Mouse (Mus musculus) heart, embryonic 14.5 days (tissue): ENCODE measurements around the gene Vps11. TPM values are rescaled to one million over a fixed set of nuclear protein-coding genes. Genes with fewer than 3 reads are reported as not detected.
"Not testable (repeated sequence)": the region's sequence is repeated elsewhere in the genome, so short reads cannot be mapped to it uniquely, and the experiment has no call there.

Experiments
- ATAC-seq: fragments of 200-750 bp; cut with Nextera tagmentation; 2 replicates; pipeline ENCODE4 v1.8.0; 2017; ENCODE audit warnings: low read depth, moderate TSS enrichment; ENCODE audit not compliant: insufficient number of reproducible peaks, insufficient read depth, low FRiP score
- H3K27ac ChIP-seq, 2 experiments: fragments of 200-500 bp in 1 of 2; fragments of 300-500 bp in 1 of 2; sonication (generic) in 1 of 2; replicated peaks in 1 of 2; 2 replicates each; pipeline ENCODE4 v1.5.1; 2012 to 2014; ENCODE audit warnings: low read depth in 2 of 2, low read length in 2 of 2, control low read depth in 1 of 2, mild to moderate bottlenecking in 1 of 2, mixed read lengths in 1 of 2; ENCODE audit not compliant: control insufficient read depth in 1 of 2, insufficient read depth in 1 of 2
- H3K27me3 ChIP-seq: fragments of 300-500 bp; sonication (generic); 2 replicates; pipeline ENCODE4 v1.6.1; 2014; ENCODE audit warnings: mild to moderate bottlenecking, low read length, control low read depth; ENCODE audit not compliant: control insufficient read depth, insufficient read depth
- H3K36me3 ChIP-seq: fragments of 300-500 bp; sonication (generic); 2 replicates; pipeline ENCODE4 v1.6.1; 2014; ENCODE audit warnings: mild to moderate bottlenecking, control low read depth, low read length, mixed read lengths; ENCODE audit not compliant: control insufficient read depth, insufficient read depth
- H3K4me1 ChIP-seq, 2 experiments: fragments of 200-500 bp in 1 of 2; fragments of 300-500 bp in 1 of 2; sonication (generic) in 1 of 2; 2 replicates each; pipeline ENCODE4 v1.6.1; 2012 to 2014; ENCODE audit warnings: low read length in 2 of 2, control low read depth in 1 of 2, mixed read lengths in 1 of 2; ENCODE audit not compliant: control insufficient read depth in 2 of 2, insufficient read depth in 2 of 2
- H3K4me2 ChIP-seq: fragments of 300-500 bp; sonication (generic); 2 replicates; pipeline ENCODE4 v1.6.1; 2014; ENCODE audit warnings: mild to moderate bottlenecking, low read length
- H3K4me3 ChIP-seq, 2 experiments: fragments of 200-500 bp in 1 of 2; fragments of 300-500 bp in 1 of 2; sonication (generic) in 1 of 2; 2 replicates each; pipeline ENCODE4 v1.5.1; 2012 to 2014; ENCODE audit warnings: low read length in 2 of 2, mild to moderate bottlenecking in 2 of 2, control low read depth in 1 of 2, low read depth in 1 of 2, moderate library complexity in 1 of 2; ENCODE audit not compliant: control insufficient read depth in 1 of 2, insufficient read depth in 1 of 2
- H3K9ac ChIP-seq: fragments of 300-500 bp; sonication (generic); 2 replicates; pipeline ENCODE4 v1.6.1; 2014; ENCODE audit warnings: mild to moderate bottlenecking, low read length
- H3K9me3 ChIP-seq: fragments of 300-500 bp; sonication (generic); 2 replicates; pipeline ENCODE4 v1.6.1; 2016; ENCODE audit warnings: low read length, control low read depth; ENCODE audit not compliant: control insufficient read depth
- WGBS: fragments of 180-500 bp; shearing (Covaris S2); extraction: QIAGEN DNeasy Blood & Tissue Kit; methylation state at CpG from one replicate; pipeline ENCODE4 v1.1.7; 2014; 5-methylcytosine and 5-hydroxymethylcytosine counted together
- polyA plus RNA-seq: library from polyadenylated mRNA; unstranded; fragments of >200 nt; fragmentation: Nextera tagmentation; extraction: Ambion mirVana; gene quantifications from 2 replicates; pipeline ENCODE4 v1.2.1, GENCODE M21; 2014

Gene Vps11
- polyA plus RNA-seq = 17.8 and 21.4 TPM in 2 replicates

- peak; percentile 94 for ATAC-seq
Observed at GRCm38 (mm10) chr9:44361190-44361917, at the start of gene Vps11. Vps11 (minus strand) TSS chr9:44361670.

GRCm38 (mm10) chr9:44410647-44411336, 49.3 kb upstream of the Vps11 start:
- no peaks in the 10 kb centered on the region for H3K27me3 ChIP-seq
- WGBS = 88% methylated on average over 2 of the region's 2 CpGs
- H3K4me2 ChIP-seq = no peak overlapping the region
- peaks cover 68% of the 10 kb centered on the region for H3K36me3 ChIP-seq
- no peak for ATAC-seq
- no peak overlapping the region for H3K27ac ChIP-seq
- H3K9ac ChIP-seq = no peak overlapping the region
- H3K9me3 ChIP-seq = no peaks in the 10 kb centered on the region
- H3K4me1 ChIP-seq = 0 out of 4 replicates have a peak, but pooled peaks cover 0 to 4% of the 10 kb centered on the region in 2 experiments
- H3K4me3 ChIP-seq = no peak overlapping the region

More at GRCm38 (mm10) chr9:44361190-44361917, at the start of gene Vps11:
- Histone ChIP-seq H3K27ac (peak within 1 kb of the TSS; percentile 74 to 79), H3K36me3 (peaks cover 33% of the 10 kb centered on the region), H3K4me3 (peak within 1 kb of the TSS; percentile 63 to 77), H3K4me1 (peaks cover 0 to 6% of the 10 kb centered on the region in 2 experiments; a peak in 2 of 4 replicates), H3K9me3 (no peaks in the 10 kb centered on the region), H3K27me3 (no peaks in the 10 kb centered on the region), H3K4me2 (peak within 1 kb of the TSS; percentile 75), H3K9ac (peak within 1 kb of the TSS; percentile 78)
- WGBS = under 1% methylated on average over 44 of the region's 44 CpGs

GRCm38 (mm10) chr9:44408693-44409092, 47.2 kb upstream of the Vps11 start:
- H3K27ac ChIP-seq, H3K9me3 ChIP-seq, H3K27me3 ChIP-seq, H3K4me1 ChIP-seq, ATAC-seq: not testable (repeated sequence)
- peak overlapping the region; percentile 85 to 87; a peak in 3 of 4 replicates for H3K4me3 ChIP-seq
- WGBS = 81% methylated on average over 9 of the region's 9 CpGs
- peak overlapping the region; percentile 76 for H3K4me2 ChIP-seq
- peak overlapping the region; percentile 91 for H3K9ac ChIP-seq
- peaks cover 72% of the 10 kb centered on the region for H3K36me3 ChIP-seq

- Histone ChIP-seq H3K36me3 (peaks cover 72% of the 10 kb centered on the region), H3K4me2 (peak overlapping the region; percentile 76), H3K27me3 (no peaks in the 10 kb centered on the region), H3K4me3 (peak overlapping the region; percentile 85 to 87), H3K9me3 (no peaks in the 10 kb centered on the region), H3K9ac (peak overlapping the region; percentile 91), H3K27ac (peak overlapping the region; percentile 94 to 97), H3K4me1 (0 out of 4 replicates have a peak, but pooled peaks cover 0 to 4% of the 10 kb centered on the region in 2 experiments)
- no peak for ATAC-seq
- under 1% methylated on average over 24 of the region's 24 CpGs for WGBS
Observed at GRCm38 (mm10) chr9:44407752-44408097, 46.3 kb upstream of the Vps11 start.

- ATAC-seq = peak; percentile 93
- H3K27me3 ChIP-seq = no peaks in the 10 kb centered on the region
- peaks cover 72% of the 10 kb centered on the region for H3K36me3 ChIP-seq
- H3K9ac ChIP-seq = peak within 1 kb of the TSS; percentile 91
- 0 out of 4 replicates have a peak, but pooled peaks cover 0 to 4% of the 10 kb centered on the region in 2 experiments for H3K4me1 ChIP-seq
- peak within 1 kb of the TSS; percentile 94 to 97 for H3K27ac ChIP-seq
- peak within 1 kb of the TSS; percentile 85 to 87 for H3K4me3 ChIP-seq
- no peaks in the 10 kb centered on the region for H3K9me3 ChIP-seq
- peak within 1 kb of the TSS; percentile 86 for H3K4me2 ChIP-seq
- under 1% methylated on average over 51 of the region's 51 CpGs for WGBS
Observed at GRCm38 (mm10) chr9:44406906-44407751, 45.7 kb upstream of the Vps11 start, which contains the start of the genes Rps25 and Trappc4. Rps25 (plus strand) TSS chr9:44407139. Trappc4 (minus strand) TSS chr9:44407600.

GRCm38 (mm10) chr9:44405011-44405410, 43.5 kb upstream of the Vps11 start:
- peaks cover 72% of the 10 kb centered on the region for H3K36me3 ChIP-seq
- H3K27me3 ChIP-seq = no peaks in the 10 kb centered on the region
- no peaks in the 10 kb centered on the region for H3K9me3 ChIP-seq
- no peak overlapping the region for H3K4me3 ChIP-seq
- 84% methylated on average over 3 of the region's 3 CpGs for whole genome bisulfite sequencing
- no peak for ATAC-seq
- no peak overlapping the region for H3K9ac ChIP-seq
- H3K4me1 ChIP-seq = peaks cover 9 to 16% of the 10 kb centered on the region in 2 experiments
- H3K4me2 ChIP-seq = no peak overlapping the region
- H3K27ac ChIP-seq = no peak overlapping the region

- Histone ChIP-seq H3K4me1 (peaks cover 13 to 34% of the 10 kb centered on the region in 2 experiments), H3K27ac (peak overlapping the region; percentile 19 to 73; a peak in 3 of 4 replicates), H3K27me3 (no peaks in the 10 kb centered on the region), H3K9me3 (no peaks in the 10 kb centered on the region), H3K36me3 (peaks cover 73% of the 10 kb centered on the region), H3K9ac (peak overlapping the region; percentile 44; the same call in 1 of the 2 replicates), H3K4me2 (no peak overlapping the region; the same call in 1 of the 2 replicates), H3K4me3 (no peak overlapping the region)
- peak; percentile 18; the same call in 1 of the 2 replicates for ATAC-seq
- 31% methylated on average over 4 of the region's 4 CpGs for WGBS
Observed at GRCm38 (mm10) chr9:44401081-44401480, 39.6 kb upstream of the Vps11 start.
